Mouse (Mus musculus) frontal cortex, postnatal 10 days (tissue): ENCODE data around the gene Dpm3.
"Not testable (repeated sequence)": the region's sequence is repeated elsewhere in the genome, so short reads cannot be mapped to it uniquely, and the experiment has no call there.

Experiments
- DNase-seq, 2 experiments: peaks; one replicate each; pipeline ENCODE4 v3.0.0; 2022; ENCODE audit warnings: low spot score in 2 of 2, mixed read lengths in 1 of 2

Dpm3 gene

GRCm38 (mm10) chr3:89259076-89259475, at the start of gene Dpm3:
Gene Dpm3, plus strand, starts transcription at chr3:89259358.
- DNase-seq: no peak

- DNase-seq: no peak
Measured at GRCm38 (mm10) chr3:89209731-89210130, 49.4 kb upstream of the Dpm3 start.

GRCm38 (mm10) chr3:89210162-89210561, 49.0 kb upstream of the Dpm3 start:
- peak in 1 of 2 experiments; percentile 8 for DNase-seq

- peak in 1 of 2 experiments; percentile 30 for DNase-seq
Measured at GRCm38 (mm10) chr3:89210731-89211130, 48.4 kb upstream of the Dpm3 start.

GRCm38 (mm10) chr3:89213803-89214530, 45.2 kb upstream of the Dpm3 start:
- DNase-seq: peak; percentile 86 to 90

- peak in 1 of 2 experiments; percentile 34 for DNase-seq
Measured at GRCm38 (mm10) chr3:89214681-89215411, 44.3 kb upstream of the Dpm3 start, which contains the start of gene Thbs3. Gene Thbs3, plus strand, starts transcription at chr3:89215180.

GRCm38 (mm10) chr3:89215853-89216252, 43.3 kb upstream of the Dpm3 start:
- DNase-seq: peak; percentile 74 to 81

GRCm38 (mm10) chr3:89216407-89216806, 42.8 kb upstream of the Dpm3 start:
- not testable (repeated sequence) for DNase-seq

GRCm38 (mm10) chr3:89218271-89218670, 40.9 kb upstream of the Dpm3 start:
- no peak for DNase-seq

GRCm38 (mm10) chr3:89219546-89219945, 39.6 kb upstream of the Dpm3 start:
- no peak for DNase-seq

- DNase-seq: no peak
Measured at GRCm38 (mm10) chr3:89221167-89221566, 38.0 kb upstream of the Dpm3 start.

- no peak for DNase-seq
Measured at GRCm38 (mm10) chr3:89224796-89225195, 34.4 kb upstream of the Dpm3 start.

GRCm38 (mm10) chr3:89225321-89225815, 33.8 kb upstream of the Dpm3 start:
- no peak for DNase-seq

- DNase-seq: peak in 1 of 2 experiments; percentile 48
Measured at GRCm38 (mm10) chr3:89225918-89226317, 33.2 kb upstream of the Dpm3 start.

- DNase-seq: no peak
Measured at GRCm38 (mm10) chr3:89226361-89226760, 32.8 kb upstream of the Dpm3 start.

GRCm38 (mm10) chr3:89226900-89227299, 32.3 kb upstream of the Dpm3 start, which contains the start of gene Mtx1:
Gene Mtx1, minus strand, starts transcription at chr3:89227088.
- DNase-seq: no peak

- peak; percentile 89 to 90 for DNase-seq
Measured at GRCm38 (mm10) chr3:89227307-89228179, 31.6 kb upstream of the Dpm3 start.

- peak; percentile 59 to 72 for DNase-seq
Measured at GRCm38 (mm10) chr3:89228180-89228549, 31.0 kb upstream of the Dpm3 start.

- DNase-seq: no peak
Measured at GRCm38 (mm10) chr3:89228836-89229235, 30.3 kb upstream of the Dpm3 start, which contains the start of gene Muc1. Gene Muc1, plus strand, starts transcription at chr3:89229057.

GRCm38 (mm10) chr3:89229276-89229675, 29.9 kb upstream of the Dpm3 start:
- no peak for DNase-seq

GRCm38 (mm10) chr3:89230561-89230960, 28.6 kb upstream of the Dpm3 start:
- no peak for DNase-seq

GRCm38 (mm10) chr3:89231345-89231744, 27.8 kb upstream of the Dpm3 start:
- DNase-seq: no peak
